Mouse (Mus musculus): ENCODE results near the gene Nrxn3.

Gene Nrxn3

GRCm38 (mm10) chr12:88722691-88723070 is at the start of gene Nrxn3:
TSS of gene Nrxn3 (plus strand) at chr12:88722876.
- DNase-seq (ENCODE audit: low read depth, low spot score): peak; percentile 93

- no peak for DNase-seq (ENCODE audit: low read depth, low spot score)
Measured at GRCm38 (mm10) chr12:88704159-88704846, 18.4 kb upstream of the Nrxn3 start.

DNA sequence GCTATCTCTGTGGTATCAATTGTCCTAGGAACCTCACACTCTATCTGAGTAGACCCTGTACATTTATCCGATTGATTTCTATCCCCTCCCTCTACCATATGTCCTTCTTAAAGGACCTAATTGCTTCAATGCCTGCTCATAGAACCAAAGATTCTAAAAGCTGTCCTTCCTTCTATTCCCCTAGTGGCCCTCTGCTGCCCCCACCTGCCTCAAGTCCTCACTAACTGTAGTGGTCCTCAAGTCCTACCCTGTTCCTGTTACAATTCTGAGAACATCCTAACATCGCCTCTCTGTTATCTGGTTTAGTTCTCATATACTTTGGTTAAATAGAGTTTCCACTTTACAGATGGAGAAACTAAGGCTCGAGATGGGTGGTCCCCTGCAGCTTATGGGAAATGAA is 16.7 kb upstream of the Nrxn3 start:
- no peak for DNase-seq (ENCODE audit: low read depth, low spot score)

DNA sequence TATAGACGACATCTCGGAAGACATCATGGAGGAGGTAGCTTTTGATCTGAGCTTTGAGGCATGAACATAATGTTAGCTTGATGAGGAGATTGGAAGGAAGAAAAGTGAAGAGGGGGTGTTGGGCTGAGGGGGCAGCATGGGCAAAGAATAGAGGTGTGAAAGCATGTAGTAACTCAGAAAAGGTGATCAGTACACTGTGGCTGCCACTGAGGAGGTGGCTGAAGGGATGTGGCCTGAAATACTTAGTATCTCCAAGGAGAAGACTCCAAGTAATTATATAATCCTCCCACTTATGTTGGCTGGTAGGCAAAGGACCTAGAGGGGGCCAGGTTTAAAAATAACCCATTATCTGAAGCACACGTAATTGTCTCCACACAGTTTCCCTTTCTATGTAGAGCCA is 14.9 kb upstream of the Nrxn3 start:
- peak; percentile 83 for DNase-seq (ENCODE audit: low read depth, low spot score)

- DNase-seq (ENCODE audit: low read depth, low spot score): peak; percentile 60
Measured at GRCm38 (mm10) chr12:88709223-88709622, 13.5 kb upstream of the Nrxn3 start.

- DNase-seq (ENCODE audit: low read depth, low spot score): peak; percentile 90
Measured at GRCm38 (mm10) chr12:88713456-88713855, 9.2 kb upstream of the Nrxn3 start.

DNA sequence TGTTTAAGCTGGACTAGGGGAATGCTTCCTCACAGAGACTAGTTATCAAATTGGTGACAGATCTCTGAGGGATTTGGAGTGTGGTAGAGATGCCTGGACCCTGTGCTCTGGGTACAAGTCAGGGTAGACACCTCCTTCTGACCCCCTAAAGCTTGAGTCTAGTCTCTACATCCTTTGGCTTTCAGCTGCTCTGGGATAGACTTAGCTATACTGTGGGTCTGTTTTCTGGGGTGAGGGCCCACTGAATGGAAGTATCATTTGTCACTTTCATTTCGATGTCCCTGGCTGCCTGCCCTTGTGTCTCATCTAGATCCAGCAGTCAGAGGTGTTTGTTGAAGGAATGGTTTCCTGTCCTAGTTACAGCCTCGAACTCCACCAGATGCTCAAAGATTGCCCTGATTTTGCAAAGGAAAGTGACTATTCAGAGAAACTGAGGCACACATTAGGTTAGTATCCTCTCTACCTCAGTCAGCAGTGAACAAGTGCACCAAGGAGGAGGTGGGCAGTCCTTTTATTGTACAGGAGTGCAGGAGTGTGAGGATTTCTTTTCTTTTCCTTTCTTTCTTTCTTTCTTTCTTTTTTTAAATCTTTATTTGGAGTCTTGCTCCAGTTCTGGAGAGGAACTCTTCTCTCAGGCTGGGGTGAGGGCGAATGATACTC is 515 bp upstream of the Nrxn3 start:
- DNase-seq (ENCODE audit: low read depth, low spot score): no peak

GRCm38 (mm10) chr12:88726316-88726715 is 3.6 kb downstream of the Nrxn3 start:
- DNase-seq (ENCODE audit: low read depth, low spot score): peak; percentile 74

DNA sequence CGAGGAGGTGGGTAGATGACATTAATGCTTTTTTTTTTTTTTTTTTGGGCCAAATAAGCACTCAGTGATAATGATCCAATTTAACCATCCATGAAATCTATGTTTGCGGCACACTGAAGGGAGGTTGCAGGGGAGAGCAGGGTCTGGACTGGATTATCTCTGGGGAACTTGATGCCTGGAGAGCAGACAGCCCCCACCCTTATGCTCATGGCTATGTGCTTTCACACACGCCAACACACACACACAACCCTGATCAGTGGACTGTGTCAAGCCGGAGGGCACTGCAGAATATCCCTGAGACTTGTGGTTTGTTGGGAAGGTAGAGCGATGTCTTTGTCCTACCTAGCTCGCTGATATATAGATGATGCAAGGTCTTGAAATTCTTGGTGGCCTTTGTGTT is 4.1 kb downstream of the Nrxn3 start:
- peak; percentile 42 for DNase-seq (ENCODE audit: low read depth, low spot score)

- no peak for DNase-seq (ENCODE audit: low read depth, low spot score)
Measured at GRCm38 (mm10) chr12:88730720-88731119, 8.0 kb downstream of the Nrxn3 start.

- DNase-seq (ENCODE audit: low read depth, low spot score): no peak
Measured at GRCm38 (mm10) chr12:88735045-88735444, 12.4 kb downstream of the Nrxn3 start.

DNA sequence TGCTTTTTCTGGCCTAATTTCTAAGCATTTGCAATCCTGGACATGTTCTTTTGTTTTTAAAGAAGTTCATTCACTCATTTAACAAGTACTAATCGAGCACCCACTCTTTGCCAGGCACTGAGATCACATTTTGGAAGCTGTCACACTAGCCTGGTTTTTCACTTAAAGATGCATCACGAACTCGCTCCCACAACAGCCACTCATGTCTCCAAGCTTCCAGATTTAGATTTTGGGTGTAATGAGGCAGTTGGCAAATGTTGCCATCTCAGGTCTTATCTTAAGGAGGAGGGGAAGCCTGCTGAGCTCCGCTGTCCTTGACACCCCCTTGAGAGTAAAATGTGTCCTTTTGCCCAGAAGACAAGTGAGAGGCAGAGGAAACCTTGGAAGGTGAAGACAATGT is 14.4 kb downstream of the Nrxn3 start:
- DNase-seq (ENCODE audit: low read depth, low spot score): peak; percentile 89

DNA sequence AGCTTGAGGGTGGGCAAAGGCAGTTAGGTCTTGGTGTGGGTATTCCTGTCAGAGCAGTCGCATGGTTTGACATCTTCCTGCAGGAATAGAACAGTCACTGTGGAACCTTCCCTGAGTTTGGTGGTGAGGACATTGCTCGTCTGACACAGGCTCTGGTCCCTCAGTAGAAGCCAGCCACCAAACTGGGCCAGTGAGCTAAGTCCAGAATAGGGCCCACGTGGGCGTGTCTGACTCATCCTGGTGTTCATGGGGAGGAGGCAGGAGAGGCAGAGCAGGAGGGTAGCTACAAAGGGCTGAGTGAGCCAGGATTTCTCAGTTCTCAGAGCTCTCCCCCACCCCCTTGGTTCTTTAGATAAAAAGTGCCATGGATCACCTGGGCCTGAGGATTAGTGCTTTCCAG is 15.9 kb downstream of the Nrxn3 start:
- peak; percentile 93 for DNase-seq (ENCODE audit: low read depth, low spot score)

GRCm38 (mm10) chr12:88746788-88747187 is 24.1 kb downstream of the Nrxn3 start:
- peak; percentile 45 for DNase-seq (ENCODE audit: low read depth, low spot score)

DNA sequence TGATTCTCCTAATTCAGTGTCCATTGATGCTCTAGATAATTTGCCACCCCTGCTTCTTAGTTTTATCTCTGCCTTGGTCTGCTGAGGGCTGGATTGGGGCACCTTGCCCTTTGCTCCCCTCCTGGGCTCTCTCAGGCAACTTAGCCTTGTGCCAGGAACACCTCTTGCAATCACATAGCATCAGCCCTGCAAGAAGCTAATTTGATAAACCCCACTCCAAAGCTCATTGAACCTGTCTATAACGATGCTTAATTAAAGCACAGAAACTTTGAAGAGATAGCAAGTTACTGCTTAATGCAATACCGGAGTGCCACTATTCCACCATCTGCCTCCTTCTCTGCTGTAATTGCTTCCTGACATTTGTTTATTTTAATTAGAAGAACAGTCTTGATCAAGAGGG is 42.1 kb downstream of the Nrxn3 start:
- DNase-seq (ENCODE audit: low read depth, low spot score): no peak

DNA sequence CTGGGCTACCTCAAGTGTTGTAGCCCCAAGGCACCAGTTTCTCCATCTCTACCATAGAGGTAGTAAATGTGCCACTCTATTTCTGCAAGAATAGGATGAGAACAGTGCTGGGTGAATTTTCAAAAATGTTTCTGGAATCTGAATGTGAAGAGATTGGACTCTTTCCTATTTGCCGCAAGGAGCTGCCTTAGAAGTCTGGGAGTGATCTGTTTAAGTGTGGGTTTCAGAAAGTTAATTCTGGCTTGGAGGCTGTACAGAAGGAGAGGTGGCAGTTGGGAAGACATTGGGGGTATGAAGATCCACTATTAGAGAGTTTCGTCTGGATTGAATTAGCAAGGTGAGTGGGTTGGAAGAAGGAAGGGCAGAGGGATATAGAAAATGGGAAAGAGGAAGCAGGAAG is 52.0 kb downstream of the Nrxn3 start:
- DNase-seq (ENCODE audit: low read depth, low spot score): peak; percentile 79

GRCm38 (mm10) chr12:88778036-88778435 is 55.4 kb downstream of the Nrxn3 start:
- DNase-seq (ENCODE audit: low read depth, low spot score): peak; percentile 69

DNA sequence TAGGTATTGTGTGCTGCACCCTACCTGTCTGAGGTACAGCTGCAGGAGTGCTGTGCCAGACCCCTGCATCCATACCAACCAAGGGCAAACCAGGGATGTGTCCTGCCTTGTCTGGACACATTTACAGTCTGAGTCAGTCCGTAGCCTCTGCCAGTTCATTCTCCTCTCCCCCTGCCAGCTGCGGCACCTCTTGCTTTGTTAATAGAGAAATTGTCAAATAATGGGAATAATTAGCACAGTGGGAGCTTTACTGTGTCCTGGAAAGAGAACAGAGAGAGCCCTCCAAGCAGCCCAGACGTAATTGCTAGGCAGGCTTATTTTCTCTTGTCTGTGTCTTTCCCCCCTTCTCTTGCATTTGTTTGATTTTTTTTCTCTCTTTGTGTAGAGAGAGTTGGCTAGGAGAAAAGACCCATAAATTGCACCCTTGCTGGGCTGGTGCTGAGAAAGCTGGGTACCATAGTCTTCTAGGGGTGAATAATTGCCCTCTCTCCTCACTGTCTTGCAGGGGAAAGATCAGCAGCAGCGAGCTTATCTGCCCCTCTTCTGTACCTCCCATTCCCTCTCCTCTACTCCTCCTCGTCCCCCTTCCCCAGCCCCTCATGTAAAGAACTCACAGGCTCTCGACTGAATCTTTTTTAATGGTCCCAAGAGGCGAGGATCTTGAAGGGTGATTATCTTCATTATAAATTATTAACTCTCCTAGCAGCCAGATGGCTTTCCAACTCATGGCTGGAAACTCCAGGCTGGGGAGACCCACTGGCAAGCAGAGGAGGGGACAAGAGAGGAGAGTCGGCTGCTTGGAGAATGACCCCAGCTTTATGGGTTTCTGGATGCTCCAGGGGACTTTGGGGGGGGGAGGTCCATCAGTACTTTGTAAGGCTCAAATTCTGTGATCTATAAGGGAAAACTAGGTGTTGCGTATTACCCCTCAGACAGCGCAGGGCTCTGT is 61.8 kb downstream of the Nrxn3 start:
- DNase-seq (ENCODE audit: low read depth, low spot score): peak; percentile 44

- no peak for DNase-seq (ENCODE audit: low read depth, low spot score)
Measured at GRCm38 (mm10) chr12:88793314-88793713, 70.6 kb downstream of the Nrxn3 start.

DNA sequence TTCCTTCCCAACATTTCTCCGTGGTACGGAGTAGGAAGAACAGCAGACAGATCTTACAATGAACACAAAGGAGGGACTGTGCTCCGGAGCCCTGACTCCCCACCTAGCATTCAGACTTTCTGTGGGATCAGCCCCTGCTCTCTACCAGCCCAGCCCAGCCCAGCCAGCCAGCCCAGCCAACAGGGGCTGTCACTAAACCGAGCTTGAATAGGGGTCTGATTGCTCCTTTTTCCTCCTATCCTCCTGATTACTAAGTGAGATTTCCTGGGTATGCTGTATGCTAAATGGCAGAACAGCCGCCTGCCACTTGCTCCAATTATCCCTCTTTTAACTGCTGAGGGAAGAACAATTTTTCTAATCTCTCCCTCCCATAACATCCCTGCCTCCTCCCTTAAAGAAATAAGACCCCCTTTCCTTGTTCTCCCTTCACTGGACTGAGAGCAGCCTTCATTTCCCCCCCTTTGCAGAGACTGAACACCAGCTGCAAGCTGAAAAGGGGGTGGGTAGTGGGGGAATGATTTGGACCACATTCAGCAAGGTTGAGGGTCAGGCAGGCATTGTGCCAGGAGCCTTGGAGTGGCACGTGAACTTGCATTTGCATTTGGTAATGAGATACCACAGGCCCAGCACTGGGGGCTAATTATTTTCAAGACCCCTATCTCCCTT is 78.4 kb downstream of the Nrxn3 start:
- DNase-seq (ENCODE audit: low read depth, low spot score): peak; percentile 17

DNA sequence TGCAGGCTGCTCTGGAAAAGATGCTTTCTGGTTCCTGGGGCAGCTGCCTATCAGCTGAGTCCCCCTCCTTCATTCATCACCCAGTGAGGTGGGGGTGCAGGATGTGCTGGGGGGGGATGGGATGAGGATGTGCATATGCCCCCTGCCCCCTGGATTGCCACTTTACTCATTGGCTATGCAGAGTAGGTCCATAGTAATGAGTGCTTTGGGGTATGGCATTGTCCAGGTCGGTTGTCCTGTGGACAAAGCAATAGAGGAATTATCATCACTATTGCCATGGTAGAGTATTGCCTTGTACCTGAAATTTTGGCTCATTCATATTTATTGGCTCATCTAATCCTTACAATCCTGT is 79.0 kb downstream of the Nrxn3 start:
- no peak for DNase-seq (ENCODE audit: low read depth, low spot score)

- no peak for DNase-seq (ENCODE audit: low read depth, low spot score)
Measured at GRCm38 (mm10) chr12:88808947-88809346, 86.3 kb downstream of the Nrxn3 start.

Data from brain, adult 2 months (tissue).